Mouse (Mus musculus) lung, adult 2 months (tissue): ENCODE data around the gene Usp24.

ENCODE experiments used
- CTCF ChIP-seq: fragments of 200-500 bp; IDR thresholded peaks from 2 replicates; pipeline ENCODE4 v1.5.1; 2011; ENCODE audit warnings: mild to moderate bottlenecking, low read length, control low read depth; ENCODE audit not compliant: insufficient read depth
- POLR2A ChIP-seq: fragments of 200-500 bp; IDR thresholded peaks from 2 replicates; pipeline ENCODE4 v1.6.1; 2011; ENCODE audit warnings: low read depth, mild to moderate bottlenecking, control low read depth, low read length, borderline replicate concordance; ENCODE audit errors: extremely low read depth

DNA sequence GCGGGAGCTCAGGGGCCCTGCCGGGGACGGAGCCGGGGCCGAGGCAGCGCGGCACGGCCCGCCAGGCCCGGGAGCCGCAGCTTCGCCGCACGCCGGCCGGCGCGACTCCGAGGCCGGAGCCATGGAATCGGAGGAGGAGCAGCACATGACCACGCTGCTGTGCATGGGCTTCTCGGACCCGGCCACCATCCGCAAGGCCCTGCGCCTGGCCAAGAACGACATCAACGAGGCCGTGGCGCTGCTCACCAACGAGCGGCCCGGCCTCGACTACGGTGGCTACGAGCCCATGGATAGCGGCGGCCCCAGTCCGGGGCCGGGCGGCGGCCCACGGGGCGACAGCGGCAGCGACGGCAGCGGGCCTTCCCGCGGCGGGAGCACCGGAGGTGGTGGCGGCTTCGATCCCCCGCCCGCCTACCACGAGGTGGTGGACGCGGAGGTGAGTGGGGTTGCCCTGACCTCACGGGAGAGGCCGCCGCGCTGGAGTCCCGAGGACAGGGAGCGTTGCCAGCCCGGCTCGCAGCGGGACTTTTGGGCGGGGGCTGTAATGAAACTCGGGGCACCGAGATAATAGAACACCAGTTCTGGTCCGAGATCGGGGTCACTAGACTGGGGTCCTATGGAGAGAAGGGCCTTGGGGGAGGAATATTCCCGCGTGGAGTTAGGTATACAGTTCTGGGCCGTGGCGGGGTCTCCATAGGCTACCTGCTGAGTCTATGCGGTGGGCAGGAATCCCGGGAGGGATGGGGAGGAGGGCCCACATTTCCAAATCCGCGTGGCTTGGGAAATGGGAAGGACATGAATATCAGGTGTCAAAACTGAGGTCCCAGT is 552 bp downstream of the Usp24 start:
- TF ChIP-seq POLR2A = no peak
- no peak for TF ChIP-seq CTCF
